Mouse (Mus musculus) liver, postnatal 0 days (tissue): ENCODE results near the gene Phf20. TPM values are rescaled to one million over a fixed set of nuclear protein-coding genes. Genes with fewer than 3 reads are reported as not detected.

Experiments
- ATAC-seq: fragments of 200-750 bp; cut with Nextera tagmentation; 2 replicates; pipeline ENCODE4 v1.8.0; 2017; ENCODE audit warnings: mild to moderate bottlenecking, moderate library complexity
- DNase-seq: peaks from one replicate; pipeline ENCODE4 v3.0.0-alpha.2; 2016
- H3K27ac ChIP-seq: fragments of 300-500 bp; sonication (generic); 2 replicates; pipeline ENCODE4 v1.5.1; 2014; ENCODE audit warnings: antibody characterized with exemption, moderate library complexity, mild to moderate bottlenecking, low read depth
- H3K27me3 ChIP-seq: fragments of 300-500 bp; sonication (generic); 2 replicates; pipeline ENCODE4 v1.6.1; 2014; ENCODE audit warnings: low read length, control low read depth, mixed read lengths; ENCODE audit not compliant: insufficient read depth
- H3K36me3 ChIP-seq: fragments of 300-500 bp; sonication (generic); replicated peaks from 2 replicates; pipeline ENCODE4 v1.6.1; 2014; ENCODE audit warnings: mild to moderate bottlenecking, control low read depth, low read length, moderate library complexity, mixed read lengths; ENCODE audit not compliant: insufficient read depth
- H3K4me1 ChIP-seq: fragments of 300-500 bp; sonication (generic); 2 replicates; pipeline ENCODE4 v1.6.1; 2014; ENCODE audit warnings: antibody characterized with exemption, mild to moderate bottlenecking, control low read depth; ENCODE audit not compliant: insufficient read depth
- H3K4me2 ChIP-seq: fragments of 300-500 bp; sonication (generic); 2 replicates; pipeline ENCODE4 v1.6.1; 2014; ENCODE audit warnings: low read depth, mild to moderate bottlenecking, low read length, moderate library complexity, mixed read lengths
- H3K4me3 ChIP-seq: fragments of 300-500 bp; sonication (generic); 2 replicates; pipeline ENCODE4 v1.5.1; 2014; ENCODE audit warnings: low read depth, low read length
- H3K9ac ChIP-seq: fragments of 300-500 bp; sonication (generic); replicated peaks from 2 replicates; pipeline ENCODE4 v1.6.1; 2014; ENCODE audit warnings: mild to moderate bottlenecking, moderate library complexity
- H3K9me3 ChIP-seq: fragments of 300-500 bp; sonication (generic); 2 replicates; pipeline ENCODE4 v1.6.1; 2016; ENCODE audit warnings: mild to moderate bottlenecking, control low read depth, low read length, mixed read lengths
- CTCF ChIP-seq: sonication (generic); IDR thresholded peaks from 2 replicates; pipeline ENCODE4 v1.5.1; 2016; ENCODE audit warnings: antibody characterized with exemption, low read depth
- EP300 ChIP-seq: IDR thresholded peaks from 2 replicates; pipeline ENCODE4 v1.6.1; 2016; ENCODE audit warnings: antibody characterized with exemption, low read depth, mild to moderate bottlenecking
- WGBS: fragments of 180-500 bp; shearing (Covaris S2); extraction: QIAGEN DNeasy Blood & Tissue Kit; methylation state at CpG from one replicate; pipeline ENCODE4 v1.1.7; 2014; ENCODE audit not compliant: insufficient replicate concordance; 5-methylcytosine and 5-hydroxymethylcytosine counted together
- polyA plus RNA-seq: library from polyadenylated mRNA; unstranded; fragments of >200 nt; fragmentation: Nextera tagmentation; extraction: Ambion mirVana; gene quantifications from 2 replicates; pipeline ENCODE4 v1.2.1, GENCODE M21; 2015

Gene Phf20
- polyA plus RNA-seq, 1 experiment from 2014 or later: 11.7 TPM

GRCm38 (mm10) chr2:156295601-156296063 lies 99.4 kb downstream of the Phf20 start:
- Histone ChIP-seq H3K27me3 (no peaks in the 10 kb centered on the region), H3K9ac (no peak overlapping the region), H3K36me3 (peaks cover 34% of the 10 kb centered on the region), H3K4me2 (no peak overlapping the region), H3K4me3 (no peak overlapping the region), H3K27ac (no peak overlapping the region), H3K9me3 (no peaks in the 10 kb centered on the region), H3K4me1 (peaks cover 10% of the 10 kb centered on the region; the same call in 1 of the 2 replicates)
- DNase-seq (no peak), ATAC-seq (peak; percentile 79)
- WGBS: 71% methylated on average over 2 of the region's 2 CpGs
- 0 out of 2 replicates have a peak, but pooled peaks have one; percentile 12 for TF ChIP-seq EP300
- no peak for TF ChIP-seq CTCF

DNA sequence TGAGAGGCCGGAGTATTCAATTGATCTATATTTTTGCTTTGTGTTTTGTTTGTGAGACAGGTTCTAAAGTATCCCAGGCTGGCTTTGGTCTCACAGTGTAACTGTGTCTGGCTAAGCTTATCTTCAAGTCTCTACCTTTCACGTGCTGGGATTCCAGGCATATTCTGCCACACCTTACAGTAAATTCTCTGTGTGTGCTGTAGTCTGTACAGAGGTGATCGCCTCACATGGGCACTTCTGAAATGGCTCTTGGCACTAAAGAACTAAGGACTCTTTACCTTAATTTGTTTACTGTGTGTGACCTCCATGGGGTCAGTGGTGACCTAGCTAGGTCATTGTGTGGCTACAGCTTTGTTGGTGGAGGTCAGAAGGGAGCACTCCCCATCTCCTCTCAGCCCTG lies 99.9 kb downstream of the Phf20 start:
- peaks cover 37% of the 10 kb centered on the region for H3K36me3 ChIP-seq
- H3K4me2 ChIP-seq: no peak overlapping the region
- H3K27ac ChIP-seq: no peak overlapping the region
- DNase-seq: no peak
- WGBS: 75% methylated on average over 3 of the region's 3 CpGs
- no peak overlapping the region for H3K9ac ChIP-seq
- no peak overlapping the region for H3K4me3 ChIP-seq
- peak; percentile 70 for ATAC-seq
- no peaks in the 10 kb centered on the region for H3K9me3 ChIP-seq
- TF ChIP-seq CTCF (no peak), EP300 (no peak)
- peaks cover 10% of the 10 kb centered on the region; the same call in 1 of the 2 replicates for H3K4me1 ChIP-seq
- H3K27me3 ChIP-seq: no peaks in the 10 kb centered on the region

GRCm38 (mm10) chr2:156297653-156298052 lies 101.4 kb downstream of the Phf20 start:
- TF ChIP-seq EP300 (no peak), CTCF (no peak)
- H3K27ac ChIP-seq: no peak overlapping the region
- no peaks in the 10 kb centered on the region for H3K9me3 ChIP-seq
- H3K4me1 ChIP-seq: peaks cover 10% of the 10 kb centered on the region; the same call in 1 of the 2 replicates
- no peak for ATAC-seq
- peaks cover 47% of the 10 kb centered on the region for H3K36me3 ChIP-seq
- H3K9ac ChIP-seq: no peak overlapping the region
- WGBS: 72% methylated on average over 3 of the region's 3 CpGs
- H3K27me3 ChIP-seq: no peaks in the 10 kb centered on the region
- no peak overlapping the region for H3K4me3 ChIP-seq
- H3K4me2 ChIP-seq: no peak overlapping the region
- no peak for DNase-seq

DNA sequence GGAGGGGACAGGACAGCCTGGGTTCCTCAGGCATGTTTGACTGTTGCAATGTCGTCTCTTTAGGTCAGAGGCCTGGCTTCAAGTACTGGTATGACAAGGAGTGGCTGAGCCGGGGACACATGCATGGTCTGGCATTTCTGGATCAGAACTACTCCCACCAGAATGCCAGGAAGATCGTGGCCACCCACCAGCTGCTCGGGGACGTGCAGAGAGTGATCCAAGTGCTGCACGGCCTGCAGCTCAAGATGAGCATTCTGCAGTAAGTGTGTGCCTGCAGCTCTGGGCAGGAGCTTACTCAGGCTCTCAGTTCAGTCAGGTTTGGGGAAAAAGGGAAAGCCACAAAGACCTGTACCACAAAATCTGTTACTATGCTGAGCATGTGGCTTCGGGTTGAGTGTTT lies 102.2 kb downstream of the Phf20 start:
- no peak for ATAC-seq
- Histone ChIP-seq H3K4me1 (peaks cover 10% of the 10 kb centered on the region; the same call in 1 of the 2 replicates), H3K27ac (no peak overlapping the region), H3K4me3 (no peak overlapping the region), H3K27me3 (no peaks in the 10 kb centered on the region), H3K9ac (no peak overlapping the region), H3K4me2 (no peak overlapping the region), H3K36me3 (peaks cover 40% of the 10 kb centered on the region), H3K9me3 (no peaks in the 10 kb centered on the region)
- no peak for DNase-seq
- no peak for TF ChIP-seq EP300
- no peak for TF ChIP-seq CTCF
- 80% methylated on average over 7 of the region's 7 CpGs for WGBS

DNA sequence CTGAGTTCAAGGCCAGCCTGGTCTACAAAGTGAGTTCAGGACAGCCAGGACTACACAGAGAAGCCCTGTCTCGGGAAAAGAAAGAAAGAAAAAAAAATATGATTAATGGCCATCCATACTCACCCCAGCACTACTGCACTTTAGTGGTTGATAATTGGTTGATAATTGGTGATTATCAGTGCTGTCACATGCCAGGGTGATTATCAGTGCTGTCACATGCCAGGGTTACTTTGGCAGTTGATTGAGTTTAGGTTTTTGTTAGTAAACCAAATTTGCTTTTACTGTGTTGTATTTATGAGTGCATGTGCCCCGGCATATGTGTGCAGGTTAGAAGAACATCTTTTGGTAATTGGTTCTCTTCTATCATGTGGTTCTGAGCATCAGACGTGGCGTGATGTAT lies 105.8 kb downstream of the Phf20 start:
- Histone ChIP-seq H3K9ac (no peak overlapping the region), H3K4me1 (no peaks in the 10 kb centered on the region), H3K27me3 (no peaks in the 10 kb centered on the region), H3K27ac (no peak overlapping the region), H3K4me3 (no peak overlapping the region), H3K36me3 (peaks cover 37% of the 10 kb centered on the region), H3K4me2 (no peak overlapping the region), H3K9me3 (no peaks in the 10 kb centered on the region)
- DNase-seq: no peak
- TF ChIP-seq CTCF: no peak
- TF ChIP-seq EP300: peak; percentile 52; the same call in 1 of the 2 replicates
- 68% methylated on average over 4 of the region's 4 CpGs for WGBS
- ATAC-seq: no peak

GRCm38 (mm10) chr2:156304351-156304750 lies 108.1 kb downstream of the Phf20 start:
- 83% methylated on average over 4 of the region's 4 CpGs for WGBS
- Histone ChIP-seq H3K4me3 (no peak overlapping the region), H3K36me3 (peaks cover 28% of the 10 kb centered on the region), H3K4me2 (no peak overlapping the region), H3K27ac (no peak overlapping the region), H3K9ac (no peak overlapping the region), H3K4me1 (no peaks in the 10 kb centered on the region), H3K27me3 (no peaks in the 10 kb centered on the region), H3K9me3 (no peaks in the 10 kb centered on the region)
- DNase-seq (no peak), ATAC-seq (no peak)
- no peak for TF ChIP-seq CTCF
- no peak for TF ChIP-seq EP300
